Mouse (Mus musculus) gastrocnemius, adult 2 months (tissue): Measurements from ENCODE around the gene Med10. TPM values are rescaled to one million over a fixed set of nuclear protein-coding genes. Genes with fewer than 3 reads are reported as not detected.

Experiments
- DNase-seq: peaks from one replicate; pipeline ENCODE4 v3.0.0; 2022
- H3K27ac ChIP-seq: fragments of 200-600 bp; 2 replicates; pipeline ENCODE4 v1.8.1; 2022; ENCODE audit warnings: mild to moderate bottlenecking
- H3K4me3 ChIP-seq: fragments of 200-600 bp; 2 replicates; pipeline ENCODE4 v1.8.1; 2022; ENCODE audit warnings: mild to moderate bottlenecking, moderate library complexity
- CTCF ChIP-seq: fragments of 200-600 bp; IDR thresholded peaks from 2 replicates; pipeline ENCODE4 v1.8.1; 2022; ENCODE audit warnings: antibody characterized with exemption, mild to moderate bottlenecking, moderate library complexity
- intact Hi-C: fragments of 180-260 bp; cut with DNase I; formaldehyde crosslinking; loops from one replicate; pipeline ENCODE4 v1.15.1; 2025
- total RNA-seq, 2 experiments: library from RNA; stranded (reverse); gene quantifications; 2 replicates each; pipeline ENCODE4 v1.2.3; 2021

Med10 gene
- total RNA-seq, 2 experiments from 2014 or later: 11.3 to 11.8 TPM

DNA sequence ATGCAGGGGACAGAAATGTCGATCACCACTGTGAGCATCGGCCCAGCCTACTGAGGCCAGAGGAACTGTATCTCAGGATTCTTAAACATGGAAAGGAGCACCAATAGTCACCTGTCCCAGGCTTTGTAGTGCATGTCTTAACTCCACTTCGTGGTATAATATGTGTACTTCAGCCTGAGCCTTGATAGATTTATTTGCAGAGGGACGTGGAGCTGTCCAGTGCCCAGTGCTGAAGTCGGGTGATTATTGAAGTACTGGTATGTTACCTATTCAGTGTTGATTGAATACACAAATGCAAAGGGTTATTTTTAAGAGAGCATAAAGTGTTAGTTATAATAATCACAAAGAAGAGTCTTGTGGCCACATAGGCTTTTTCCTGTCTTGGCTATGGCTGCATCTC, 50.1 kb downstream of the Med10 start:
- no peak for DNase-seq
- no peak for TF ChIP-seq CTCF
- no peak overlapping the region for H3K27ac ChIP-seq
- H3K4me3 ChIP-seq: no peak overlapping the region
- intact Hi-C loops: no loop called here

GRCm38 (mm10) chr13:69853425-69854043, 51.3 kb downstream of the Med10 start:
- Histone ChIP-seq H3K27ac (no peak overlapping the region), H3K4me3 (no peak overlapping the region)
- no peak for TF ChIP-seq CTCF
- DNase-seq: no peak
- intact Hi-C loops: no loop called here

- intact Hi-C loops: no loop called here
- no peak overlapping the region for H3K4me3 ChIP-seq
- H3K27ac ChIP-seq: no peak overlapping the region
- TF ChIP-seq CTCF: no peak
- DNase-seq: no peak
These were observed 53.7 kb downstream of the Med10 start for GRCm38 (mm10) chr13:69855941-69856340.

- intact Hi-C loops: no loop called here
- no peak overlapping the region for H3K27ac ChIP-seq
- DNase-seq: no peak
- H3K4me3 ChIP-seq: no peak overlapping the region
- no peak for TF ChIP-seq CTCF
These were observed 60.1 kb downstream of the Med10 start for GRCm38 (mm10) chr13:69862276-69862675.

DNA sequence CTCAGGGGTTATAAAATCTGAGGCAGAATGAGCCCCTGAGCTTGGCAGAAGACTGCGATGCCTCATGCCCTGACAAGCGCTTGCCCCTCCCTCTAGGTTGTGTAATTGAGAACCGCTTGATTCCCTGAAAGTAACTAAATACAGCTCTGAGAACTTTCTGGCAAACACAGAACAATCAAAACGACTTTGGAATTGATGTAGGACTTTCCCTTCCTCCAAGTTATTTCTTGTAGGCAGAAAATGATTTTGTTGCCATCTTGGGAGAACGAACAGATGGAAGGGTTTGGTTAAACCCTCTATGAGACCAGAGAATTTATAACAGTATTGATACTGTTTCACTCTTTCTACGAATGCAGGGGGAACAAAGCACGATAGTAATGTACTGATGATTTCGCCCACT, 62.7 kb downstream of the Med10 start:
- intact Hi-C loops: no loop called here
- H3K4me3 ChIP-seq: no peak overlapping the region
- TF ChIP-seq CTCF: no peak
- no peak for DNase-seq
- no peak overlapping the region for H3K27ac ChIP-seq

Other genes starting within 250 kb of the Med10 start
- gene Srd5a1, start 191.0 kb upstream of the Med10 start, total RNA-seq: under 1 TPM in 1 of 2 experiments, not detected in 1; 0.33 TPM
- 1 to 10 TPM in 1 of 2 experiments, under 1 TPM in 1; 0.64 to 1.3 TPM for gene Ube2ql1, start 62.5 kb upstream of the Med10 start, total RNA-seq